Mouse (Mus musculus): ENCODE measurements around the gene Zfp13. TPM values are rescaled to one million over a fixed set of nuclear protein-coding genes. Genes with fewer than 3 reads are reported as not detected.

Zfp13 gene
- polyA plus RNA-seq (2012; ENCODE audit: low replicate concordance) = 0.40 and 0.80 TPM in 2 replicates

GRCm38 (mm10) chr17:23598582-23599552 is at the start of gene Zfp13:
Gene Zfp13 (minus strand): TSS chr17:23599487.

GRCm38 (mm10) chr17:23644613-23645495 is 45.6 kb upstream of the Zfp13 start, which contains the start of gene Mmp25:
Gene Mmp25 (minus strand): TSS chr17:23645277.

GRCm38 (mm10) chr17:23600641-23601622 is 1.6 kb upstream of the Zfp13 start, which contains the start of gene Zscan10:
Gene Zscan10 (plus strand): TSS chr17:23600856.

GRCm38 (mm10) chr17:23563595-23564367 is 35.5 kb downstream of the Zfp13 start, which contains the start of gene Zfp213:
Gene Zfp213 (minus strand): TSS chr17:23564238.

Other genes with a start within 250 kb of the Zfp13 start
- gene Vmn2r116, start 214.9 kb downstream of the Zfp13 start, polyA plus RNA-seq (2012; ENCODE audit: low replicate concordance) = not detected in 2 replicates
- gene Vmn2r117, start 119.8 kb downstream of the Zfp13 start, polyA plus RNA-seq (2012; ENCODE audit: low replicate concordance) = not detected in 2 replicates
- 9.6 and 13.1 TPM in 2 replicates for gene Zfp213, start 35.2 kb downstream of the Zfp13 start, polyA plus RNA-seq (2012; ENCODE audit: low replicate concordance)
- not detected in 2 replicates for gene Zscan10, start 1.4 kb upstream of the Zfp13 start, polyA plus RNA-seq (2012; ENCODE audit: low replicate concordance)
- 2.3 and 2.6 TPM in 2 replicates for gene Mmp25, start 45.8 kb upstream of the Zfp13 start, polyA plus RNA-seq (2012; ENCODE audit: low replicate concordance)
- 0.36 TPM in 1 of 2 replicates, not detected in the other for gene Bicdl2, start 61.0 kb upstream of the Zfp13 start, polyA plus RNA-seq (2012; ENCODE audit: low replicate concordance)
- gene Hcfc1r1, start 74.1 kb upstream of the Zfp13 start, polyA plus RNA-seq (2012; ENCODE audit: low replicate concordance) = 127 and 166 TPM in 2 replicates
- 71.1 and 149 TPM in 2 replicates for gene Thoc6, start 74.4 kb upstream of the Zfp13 start, polyA plus RNA-seq (2012; ENCODE audit: low replicate concordance)
- gene Tnfrsf12a, start 78.0 kb upstream of the Zfp13 start, polyA plus RNA-seq (2012; ENCODE audit: low replicate concordance) = 12.6 and 14.4 TPM in 2 replicates
- gene Cldn6, start 79.8 kb upstream of the Zfp13 start, polyA plus RNA-seq (2012; ENCODE audit: low replicate concordance) = not detected in 2 replicates
- not detected in 2 replicates for gene Cldn9, start 84.5 kb upstream of the Zfp13 start, polyA plus RNA-seq (2012; ENCODE audit: low replicate concordance)
- gene 1520401A03Rik, start 123.3 kb upstream of the Zfp13 start, polyA plus RNA-seq (2012; ENCODE audit: low replicate concordance) = not detected in 2 replicates
- gene Pkmyt1, start 126.8 kb upstream of the Zfp13 start, polyA plus RNA-seq (2012; ENCODE audit: low replicate concordance) = 246 and 386 TPM in 2 replicates
- 2.9 and 33.2 TPM in 2 replicates for gene Paqr4, start 141.4 kb upstream of the Zfp13 start, polyA plus RNA-seq (2012; ENCODE audit: low replicate concordance)
- gene Kremen2, start 146.3 kb upstream of the Zfp13 start, polyA plus RNA-seq (2012; ENCODE audit: low replicate concordance) = 0.21 and 0.26 TPM in 2 replicates
- 22.5 and 23.8 TPM in 2 replicates for gene Flywch1, start 172.1 kb upstream of the Zfp13 start, polyA plus RNA-seq (2012; ENCODE audit: low replicate concordance)
- gene Flywch2, start 186.6 kb upstream of the Zfp13 start, polyA plus RNA-seq (2012; ENCODE audit: low replicate concordance) = 1.0 and 4.2 TPM in 2 replicates
- 176 and 518 TPM in 2 replicates for gene Srrm2, start 191.0 kb upstream of the Zfp13 start, polyA plus RNA-seq (2012; ENCODE audit: low replicate concordance)
- gene Elob, start 229.6 kb upstream of the Zfp13 start, polyA plus RNA-seq (2012; ENCODE audit: low replicate concordance) = 44.9 and 471 TPM in 2 replicates
- gene Prss33, start 236.6 kb upstream of the Zfp13 start, polyA plus RNA-seq (2012; ENCODE audit: low replicate concordance) = 0.80 TPM in 1 of 2 replicates, not detected in the other
- not detected in 2 replicates for gene Prss32, start 244.4 kb upstream of the Zfp13 start, polyA plus RNA-seq (2012; ENCODE audit: low replicate concordance)
- 1.9 and 2.1 TPM in 2 replicates for gene Prss41, start 244.7 kb upstream of the Zfp13 start, polyA plus RNA-seq (2012; ENCODE audit: low replicate concordance)